Comparison of ENCODE assay signal across 8 mouse cellular contexts in the genomic region with DNA sequence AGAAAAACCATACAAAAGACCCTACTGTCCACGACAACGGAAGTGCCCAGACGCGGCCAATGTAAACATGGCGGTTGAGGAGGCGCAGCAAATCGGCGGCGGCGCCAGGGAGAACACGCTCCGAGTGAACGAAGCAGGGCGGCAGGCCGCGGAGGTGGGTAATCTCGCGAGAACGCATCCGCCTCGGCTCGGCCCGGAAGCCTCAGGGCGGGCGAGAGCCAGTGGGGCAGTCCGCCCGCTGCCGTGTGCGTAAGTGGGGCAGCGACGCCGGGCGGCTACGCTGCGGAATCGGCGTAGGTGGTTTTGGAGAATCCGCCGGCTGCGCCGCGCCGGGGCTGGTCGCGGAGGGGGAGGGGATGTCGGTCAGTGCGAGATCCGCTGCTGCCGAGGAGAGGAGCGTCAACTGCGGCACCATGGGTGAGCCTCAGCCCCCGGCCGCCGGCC. TPM values are rescaled to one million over a fixed set of nuclear protein-coding genes. Genes with fewer than 3 reads are reported as not detected.
A peak's percentile ranks its signal among the peaks of the same experiment; 100 is the strongest.
DNase-seq lines count a peak whose midpoint lies in the region; ATAC-seq lines count a peak whose summit lies in the region.

A gene (plus strand): TSS at position 157 of the 444 bp plus-strand sequence.

- WGBS in forebrain, embryonic 14.5 days: under 1% methylated on average over 52 of the region's 54 CpGs
- under 1% methylated on average over 52 of the region's 54 CpGs for WGBS in neural tube, embryonic 15.5 days

- no peaks in the 10 kb centered on the region for H3K36me3 ChIP-seq in forebrain, embryonic 14.5 days (ENCODE audit: control insufficient read depth, insufficient read depth, low read length)
- no peaks in the 10 kb centered on the region for H3K36me3 ChIP-seq in neural tube, embryonic 15.5 days

- H3K4me3 ChIP-seq in forebrain, embryonic 14.5 days (ENCODE audit: low read depth, low read length): peak within 1 kb of the TSS; percentile 98
- H3K4me3 ChIP-seq in neural tube, embryonic 15.5 days (replicated peaks): peak within 1 kb of the TSS; percentile 86

- peak within 1 kb of the TSS; percentile 77 for H3K4me2 ChIP-seq in forebrain, embryonic 14.5 days (ENCODE audit: low read length)
- peak within 1 kb of the TSS; percentile 79 for H3K4me2 ChIP-seq in neural tube, embryonic 15.5 days

- peak; percentile 99 for ATAC-seq in forebrain, embryonic 14.5 days
- ATAC-seq in neural tube, embryonic 15.5 days (ENCODE audit: low FRiP score): peak; percentile 98

- peak; percentile 95 for DNase-seq in ES-CJ7 (ENCODE audit: low read depth, low spot score)
- DNase-seq in cerebellum, adult 11 months: peak; percentile 99
- DNase-seq in forebrain, embryonic 14.5 days (ENCODE audit: low spot score): peak; percentile 99
- DNase-seq in heart, postnatal 14 days: peak; percentile 99 to 100
- peak; percentile 99 for DNase-seq in layer of hippocampus, adult 11-12 months (ENCODE audit: low spot score)
- peak; percentile 99 for DNase-seq in lung, adult 18-20 months
- DNase-seq in testis, postnatal 14 days (ENCODE audit: low spot score): peak; percentile 99

- H3K27me3 ChIP-seq in forebrain, embryonic 14.5 days (replicated peaks; ENCODE audit: control insufficient read depth, insufficient read depth, low read length): no peaks in the 10 kb centered on the region
- H3K27me3 ChIP-seq in neural tube, embryonic 15.5 days (replicated peaks): no peaks in the 10 kb centered on the region

- intact Hi-C loops in heart, postnatal 14 days (cut with DNase I): loop anchor here (2.0 to 5.0 kb wide), 4 partner anchors 40 to 230 kb away; a partner anchor contains a TSS

- H3K9me3 ChIP-seq in forebrain, embryonic 14.5 days (replicated peaks; ENCODE audit: control insufficient read depth, low read length): no peaks in the 10 kb centered on the region
- no peaks in the 10 kb centered on the region for H3K9me3 ChIP-seq in neural tube, embryonic 15.5 days (replicated peaks)

- H3K9ac ChIP-seq in forebrain, embryonic 14.5 days (ENCODE audit: low read length): peak within 1 kb of the TSS; percentile 98
- peak within 1 kb of the TSS; percentile 98 for H3K9ac ChIP-seq in neural tube, embryonic 15.5 days (replicated peaks)

- H3K4me1 ChIP-seq in forebrain, embryonic 14.5 days (ENCODE audit: control insufficient read depth, insufficient read depth, low read length): peaks cover 18% of the 10 kb centered on the region
- H3K4me1 ChIP-seq in neural tube, embryonic 15.5 days: peaks cover 25% of the 10 kb centered on the region

- H3K27ac ChIP-seq in forebrain, embryonic 14.5 days (ENCODE audit: low read depth, low read length): peak within 1 kb of the TSS; percentile 99
- peak within 1 kb of the TSS; percentile 99 for H3K27ac ChIP-seq in neural tube, embryonic 15.5 days (replicated peaks)

RNA-seq across cellular contexts. Expression of the gene that starts here (rescaled TPM):
- 270 and 293 TPM in 2 replicates for polyA plus RNA-seq in forebrain, embryonic 14.5 days (2014; fragmentation: Nextera tagmentation; extraction: Ambion mirVana)
- 100 to 1,000 TPM; 119 to 127 TPM for total RNA-seq in heart, postnatal 14 days (2021)
- 260 and 265 TPM in 2 replicates for polyA plus RNA-seq in neural tube, embryonic 15.5 days (2015; fragmentation: Nextera tagmentation; extraction: Ambion mirVana)

Comparison
In these comparisons a context has a peak if more than half of its experiments do, and no peak if none do; other contexts are left out.
1. Peak in every context shown above with its lines: DNase-seq, ATAC-seq, H3K4me3 ChIP-seq and H3K27ac ChIP-seq.